Mouse (Mus musculus) 3134 (cell line): ENCODE results near the gene Ythdc1.

Experiments
- DNase-seq: peaks from one replicate; pipeline ENCODE4 v3.0.0-alpha.2; 2011; ENCODE audit warnings: low spot score; ENCODE audit not compliant: insufficient read length; ENCODE audit errors: extremely low read depth

Ythdc1 gene

GRCm38 (mm10) chr5:86871877-86872276 is 67.9 kb downstream of the Ythdc1 start:
- DNase-seq: no peak
